Mouse (Mus musculus) liver, embryonic 13.5 days (tissue): ENCODE measurements around the gene Cpox. TPM values are rescaled to one million over a fixed set of nuclear protein-coding genes. Genes with fewer than 3 reads are reported as not detected.

Source experiments
- ATAC-seq: fragments of 200-750 bp; cut with Nextera tagmentation; 2 replicates; pipeline ENCODE4 v1.8.0; 2017; ENCODE audit warnings: low read depth, mild to moderate bottlenecking, moderate number of reproducible peaks, moderate library complexity
- DNase-seq: peaks from one replicate; pipeline ENCODE4 v3.0.0; 2022
- H3K27ac ChIP-seq: fragments of 300-500 bp; sonication (generic); 2 replicates; pipeline ENCODE4 v1.5.1; 2015; ENCODE audit warnings: moderate library complexity, mild to moderate bottlenecking, inconsistent platforms
- H3K27me3 ChIP-seq: fragments of 300-500 bp; sonication (generic); 2 replicates; pipeline ENCODE4 v1.6.1; 2015; ENCODE audit warnings: mild to moderate bottlenecking, inconsistent platforms
- H3K36me3 ChIP-seq: fragments of 300-500 bp; sonication (generic); 2 replicates; pipeline ENCODE4 v1.6.1; 2015; ENCODE audit warnings: mild to moderate bottlenecking, inconsistent platforms
- H3K4me1 ChIP-seq: fragments of 300-500 bp; sonication (generic); replicated peaks from 2 replicates; pipeline ENCODE4 v1.6.1; 2015; ENCODE audit warnings: inconsistent platforms
- H3K4me2 ChIP-seq: fragments of 300-500 bp; sonication (generic); 2 replicates; pipeline ENCODE4 v1.6.1; 2015; ENCODE audit warnings: inconsistent platforms, mild to moderate bottlenecking, moderate library complexity
- H3K4me3 ChIP-seq: fragments of 300-500 bp; sonication (generic); replicated peaks from 2 replicates; pipeline ENCODE4 v1.5.1; 2015; ENCODE audit warnings: mild to moderate bottlenecking, inconsistent platforms
- H3K9ac ChIP-seq: fragments of 300-500 bp; sonication (generic); 2 replicates; pipeline ENCODE4 v1.6.1; 2015; ENCODE audit warnings: mild to moderate bottlenecking, inconsistent platforms
- H3K9me3 ChIP-seq: fragments of 300-500 bp; sonication (generic); replicated peaks from 2 replicates; pipeline ENCODE4 v1.6.1; 2016; ENCODE audit warnings: inconsistent platforms
- WGBS: fragments of 180-500 bp; shearing (Covaris S2); methylation state at CpG from one replicate; pipeline ENCODE4 v1.1.7; 2015; ENCODE audit not compliant: insufficient replicate concordance; 5-methylcytosine and 5-hydroxymethylcytosine counted together
- polyA plus RNA-seq: library from polyadenylated mRNA; unstranded; fragments of >200 nt; fragmentation: Nextera tagmentation; extraction: Ambion mirVana; gene quantifications from 2 replicates; pipeline ENCODE4 v1.2.1, GENCODE M21; 2015

The Cpox gene
- polyA plus RNA-seq, 1 experiment from 2014 or later, result 422 TPM

DNA sequence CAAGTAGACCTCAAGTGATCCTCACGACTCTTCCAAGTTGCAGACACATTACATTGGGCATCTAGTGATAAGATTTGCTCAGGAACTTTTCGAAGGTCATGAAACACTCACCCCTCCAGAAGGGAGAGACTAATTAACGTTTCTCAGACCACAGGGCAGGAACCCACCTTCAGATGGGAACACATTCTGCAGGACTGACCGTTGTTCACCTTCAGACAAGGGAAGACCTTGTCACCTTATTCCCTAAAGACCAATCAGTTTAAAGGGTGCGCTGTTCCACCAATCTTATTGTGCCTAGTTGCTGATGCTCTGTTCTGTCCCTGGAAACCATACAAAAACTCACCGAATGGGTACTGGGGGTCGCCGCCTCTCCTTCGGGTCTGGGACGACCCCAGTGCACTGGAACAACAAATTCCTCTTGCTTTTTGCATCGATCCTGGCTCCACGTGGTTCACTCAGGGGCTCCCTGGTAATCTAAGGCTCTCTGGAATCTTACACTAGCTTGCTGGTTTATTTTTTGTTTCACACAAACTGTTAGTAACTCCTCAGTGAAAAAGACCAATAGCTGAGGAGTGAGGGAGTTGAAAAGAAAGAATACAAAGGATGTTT lies 30.8 kb downstream of the Cpox start:
- H3K36me3 ChIP-seq, result no peaks in the 10 kb centered on the region
- H3K4me3 ChIP-seq, result no peak overlapping the region
- no peaks in the 10 kb centered on the region for H3K27me3 ChIP-seq
- no peaks in the 10 kb centered on the region for H3K4me1 ChIP-seq
- ATAC-seq, result no peak
- H3K27ac ChIP-seq, result no peak overlapping the region
- WGBS, result 64% methylated on average over 12 of the region's 12 CpGs
- no peaks in the 10 kb centered on the region for H3K9me3 ChIP-seq
- no peak overlapping the region for H3K4me2 ChIP-seq
- no peak for DNase-seq
- no peak overlapping the region for H3K9ac ChIP-seq

DNA sequence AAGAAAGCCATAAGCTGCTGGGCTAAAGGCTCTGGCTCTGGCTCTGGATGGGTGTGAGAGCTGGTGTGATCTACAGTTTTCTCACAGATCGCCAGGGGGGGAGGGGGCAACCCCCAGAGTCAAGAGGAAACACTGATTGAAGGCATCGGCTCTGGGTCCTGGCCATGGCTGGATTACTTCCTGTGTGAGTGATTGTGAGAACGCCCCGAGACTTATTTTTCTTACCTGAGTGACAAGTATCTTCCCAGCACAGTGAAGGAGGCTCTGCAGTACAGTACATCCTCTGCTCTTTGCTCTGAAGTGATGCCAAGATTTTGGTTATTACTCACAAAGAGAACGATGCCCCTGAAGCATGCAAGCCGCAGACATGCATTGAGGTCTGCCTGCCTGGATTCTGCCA lies 31.7 kb downstream of the Cpox start:
- DNase-seq, result no peak
- H3K4me3 ChIP-seq, result no peak overlapping the region
- ATAC-seq, result no peak
- no peak overlapping the region for H3K27ac ChIP-seq
- H3K4me2 ChIP-seq, result no peak overlapping the region
- H3K4me1 ChIP-seq, result no peaks in the 10 kb centered on the region
- no peak overlapping the region for H3K9ac ChIP-seq
- no peaks in the 10 kb centered on the region for H3K9me3 ChIP-seq
- 39% methylated on average over 6 of the region's 6 CpGs for WGBS
- H3K36me3 ChIP-seq, result no peaks in the 10 kb centered on the region
- no peaks in the 10 kb centered on the region for H3K27me3 ChIP-seq

DNA sequence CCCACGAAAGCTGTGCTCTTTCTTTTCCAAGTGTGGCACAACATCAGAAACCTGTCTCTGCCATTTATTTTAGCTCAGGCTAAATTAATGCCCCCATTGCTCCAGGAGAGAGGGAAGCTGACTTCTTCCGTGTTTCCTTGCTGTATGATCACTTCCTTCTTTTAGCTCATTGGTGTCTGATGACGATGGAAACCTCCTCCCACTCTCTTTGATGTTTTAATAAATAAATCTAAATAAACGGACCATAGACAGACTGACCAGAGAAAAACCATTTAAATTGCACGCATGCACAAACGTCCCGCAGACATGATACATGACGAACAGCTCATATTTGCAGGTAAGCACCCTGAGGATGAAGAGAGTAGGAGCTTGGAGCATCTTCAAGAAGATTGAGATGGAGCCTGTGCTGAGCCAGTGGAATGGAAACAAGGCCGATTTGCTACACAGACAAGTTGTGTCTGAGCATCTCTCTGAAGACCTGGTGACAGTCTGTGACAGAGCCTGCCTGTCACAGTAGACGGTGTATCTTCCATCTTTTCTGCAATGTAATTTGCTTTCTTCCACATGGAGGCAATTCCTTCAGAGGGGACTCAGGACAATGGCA lies 32.3 kb downstream of the Cpox start:
- DNase-seq (no peak), ATAC-seq (no peak)
- Histone ChIP-seq H3K4me2 (no peak overlapping the region), H3K27me3 (no peaks in the 10 kb centered on the region), H3K9me3 (no peaks in the 10 kb centered on the region), H3K4me3 (no peak overlapping the region), H3K27ac (no peak overlapping the region), H3K36me3 (no peaks in the 10 kb centered on the region), H3K9ac (no peak overlapping the region), H3K4me1 (no peaks in the 10 kb centered on the region)
- WGBS, result 64% methylated on average over 10 of the region's 10 CpGs

DNA sequence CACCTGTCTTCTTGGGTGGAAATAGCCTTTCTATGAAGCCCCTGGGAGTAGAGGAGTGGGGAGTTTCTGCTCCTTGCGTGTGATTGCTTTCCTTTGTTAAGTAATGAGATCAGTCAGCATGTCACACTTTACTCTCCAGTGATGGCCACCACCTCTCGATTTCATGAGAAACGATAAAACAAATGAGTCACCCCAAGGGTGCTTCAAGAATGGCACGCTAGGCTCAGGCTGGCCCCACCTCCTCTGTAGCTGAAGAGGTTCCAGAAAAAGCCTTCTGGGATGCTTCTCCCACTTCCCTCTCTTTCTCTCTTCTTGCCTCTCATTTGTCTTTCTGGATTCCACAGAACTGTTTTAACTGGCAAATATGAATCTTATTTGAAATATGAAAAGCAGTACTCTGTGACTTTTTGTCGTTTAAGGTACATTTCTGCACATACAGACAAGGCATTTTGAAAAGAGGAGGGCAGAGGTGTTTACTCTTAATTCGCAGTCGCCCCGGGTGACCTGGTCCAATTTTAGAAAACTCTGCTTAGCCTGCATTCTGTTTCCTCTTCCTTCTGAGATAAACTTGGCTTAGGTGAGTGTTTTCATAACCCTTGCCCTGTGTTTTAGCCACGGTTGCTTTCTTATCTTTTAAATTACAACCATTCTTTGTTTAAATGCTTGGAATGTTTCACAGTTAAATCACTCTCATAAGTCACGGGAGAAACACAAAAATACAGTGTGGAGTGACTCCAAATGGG lies 33.5 kb downstream of the Cpox start:
- Histone ChIP-seq H3K4me2 (no peak overlapping the region), H3K36me3 (no peaks in the 10 kb centered on the region), H3K9ac (no peak overlapping the region), H3K27me3 (no peaks in the 10 kb centered on the region), H3K9me3 (no peaks in the 10 kb centered on the region), H3K27ac (no peak overlapping the region), H3K4me1 (0 out of 2 replicates have a peak, but pooled peaks cover under 1% of the 10 kb centered on the region), H3K4me3 (no peak overlapping the region)
- no peak for DNase-seq
- 27% methylated on average over 10 of the region's 10 CpGs for WGBS
- ATAC-seq, result no peak

DNA sequence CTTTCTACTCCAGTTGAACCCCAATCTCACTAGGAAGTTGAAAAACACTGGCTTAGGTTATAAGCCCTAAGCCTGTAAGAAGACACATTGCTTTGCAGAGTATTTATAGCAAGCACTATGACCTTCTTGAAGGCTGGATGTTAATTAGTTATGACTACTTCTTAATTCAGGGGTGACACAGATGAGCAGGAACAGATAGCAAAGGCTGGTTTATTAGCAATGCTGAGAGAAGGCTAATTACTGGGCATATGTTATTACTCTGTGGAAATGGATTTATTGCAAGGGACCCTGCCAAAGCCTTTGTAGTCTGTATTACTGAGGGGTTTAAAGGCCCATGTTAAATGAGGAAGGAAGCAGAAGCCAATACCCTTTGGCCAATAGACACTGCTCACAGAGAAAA lies 34.9 kb downstream of the Cpox start:
- ATAC-seq, result no peak

DNA sequence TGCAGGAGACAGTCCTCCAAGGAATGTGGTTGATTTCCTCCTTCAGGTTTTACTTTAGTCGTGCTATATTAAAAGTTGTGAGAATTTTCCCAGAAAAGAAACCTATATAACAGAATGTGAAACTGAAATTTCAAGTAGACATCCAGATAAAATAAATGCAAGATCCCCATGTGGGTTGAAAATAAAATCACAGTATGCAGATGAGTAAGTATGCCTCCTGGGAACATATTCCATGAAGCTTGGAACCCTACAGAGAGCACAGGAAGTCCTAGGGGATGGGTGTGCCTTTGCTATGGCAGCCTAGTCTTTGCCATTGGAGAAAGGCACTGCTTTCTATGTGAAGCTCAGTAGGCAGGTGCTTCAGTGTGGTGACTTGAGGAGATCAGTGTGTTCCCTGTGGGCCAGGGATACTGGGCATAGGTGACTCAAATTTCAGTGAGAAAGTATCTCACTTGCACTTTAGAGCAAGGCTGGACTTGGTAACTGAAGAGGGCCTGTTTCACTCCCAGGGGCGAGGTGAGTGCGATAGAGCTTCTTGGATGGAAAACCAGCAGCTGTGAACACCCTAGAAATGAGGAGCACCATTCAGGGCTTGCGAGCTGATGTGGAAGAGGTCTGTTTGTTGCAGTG lies 37.3 kb downstream of the Cpox start:
- Histone ChIP-seq H3K27me3 (no peaks in the 10 kb centered on the region), H3K4me3 (no peak overlapping the region), H3K9me3 (no peaks in the 10 kb centered on the region), H3K36me3 (no peaks in the 10 kb centered on the region), H3K4me1 (0 out of 2 replicates have a peak, but pooled peaks cover 4% of the 10 kb centered on the region), H3K27ac (no peak overlapping the region), H3K9ac (no peak overlapping the region), H3K4me2 (no peak overlapping the region)
- DNase-seq (no peak), ATAC-seq (no peak)
- WGBS, result 83% methylated on average over 4 of the region's 4 CpGs

More for the DNA sequence above, 34.9 kb downstream of the Cpox start:
- 0 out of 2 replicates have a peak, but pooled peaks cover 4% of the 10 kb centered on the region for H3K4me1 ChIP-seq
- H3K4me3 ChIP-seq, result no peak overlapping the region
- no peak overlapping the region for H3K9ac ChIP-seq
- H3K27me3 ChIP-seq, result no peaks in the 10 kb centered on the region
- no peak overlapping the region for H3K4me2 ChIP-seq
- H3K27ac ChIP-seq, result no peak overlapping the region
- H3K9me3 ChIP-seq, result no peaks in the 10 kb centered on the region
- no peak for DNase-seq
- H3K36me3 ChIP-seq, result no peaks in the 10 kb centered on the region

DNA sequence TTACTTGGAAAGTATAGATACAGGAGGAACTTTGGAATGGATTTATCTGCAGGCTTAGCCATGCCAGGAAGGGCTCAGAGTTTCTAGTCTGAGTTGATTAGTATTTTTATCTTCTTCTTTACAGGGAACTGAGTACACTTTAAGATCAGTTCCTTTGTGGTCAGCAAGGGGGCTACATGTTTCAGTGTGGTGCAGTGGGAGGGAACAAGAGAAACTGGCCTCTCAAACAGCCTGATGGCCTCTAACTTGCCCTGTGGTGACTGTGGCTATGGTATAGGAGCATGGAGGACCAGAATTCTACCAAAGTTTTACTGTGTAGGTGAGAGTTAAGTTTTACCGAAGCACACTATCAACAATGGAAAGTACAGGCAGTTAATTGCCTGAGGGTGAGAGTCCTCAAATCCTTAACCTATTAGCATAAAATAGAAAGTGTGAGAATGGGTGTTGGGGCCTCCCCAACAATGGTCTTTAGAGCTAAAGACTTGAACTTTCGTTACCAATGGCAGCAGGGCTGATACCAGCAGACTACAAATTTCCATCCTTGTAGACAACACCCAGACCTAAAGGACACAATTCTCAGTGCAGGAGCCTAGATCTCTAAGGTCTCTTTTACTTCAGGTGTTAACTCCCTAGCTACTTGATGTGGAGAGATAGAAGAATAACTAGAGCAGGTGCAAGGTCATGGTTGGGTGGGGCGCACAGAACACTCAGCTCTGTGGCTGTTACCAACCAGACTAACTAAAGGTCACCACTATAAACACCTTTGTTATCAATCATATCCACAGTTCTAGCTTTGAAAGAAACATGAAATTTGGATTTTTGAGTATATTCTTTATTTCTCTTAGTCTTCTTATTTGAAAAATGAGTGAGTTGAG lies 38.7 kb downstream of the Cpox start:
- H3K27ac ChIP-seq, result no peak overlapping the region
- WGBS, result 73% methylated on average over 3 of the region's 3 CpGs
- 0 out of 2 replicates have a peak, but pooled peaks cover 4% of the 10 kb centered on the region for H3K4me1 ChIP-seq
- H3K36me3 ChIP-seq, result no peaks in the 10 kb centered on the region
- H3K9me3 ChIP-seq, result no peaks in the 10 kb centered on the region
- H3K4me2 ChIP-seq, result no peak overlapping the region
- no peak for ATAC-seq
- H3K9ac ChIP-seq, result no peak overlapping the region
- no peak for DNase-seq
- no peak overlapping the region for H3K4me3 ChIP-seq
- H3K27me3 ChIP-seq, result no peaks in the 10 kb centered on the region

DNA sequence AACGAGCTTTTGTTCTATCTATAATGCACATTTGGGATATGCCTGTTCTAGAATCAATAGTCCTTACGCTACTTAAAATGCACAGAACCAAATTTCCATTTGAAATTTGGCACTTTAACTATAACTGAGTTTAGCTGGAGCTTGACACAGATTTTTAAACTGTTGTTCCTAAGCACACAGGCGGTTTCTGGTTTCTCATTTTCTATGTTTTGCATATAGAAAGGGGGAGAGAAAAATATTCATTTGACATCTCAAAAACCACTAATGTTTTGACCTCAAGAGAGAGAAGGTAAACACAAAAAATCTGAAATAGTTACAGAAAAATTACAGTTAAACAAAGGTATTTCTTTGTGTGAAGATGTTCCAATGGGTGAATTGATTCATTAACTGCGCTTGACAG lies 39.4 kb downstream of the Cpox start:
- H3K4me3 ChIP-seq, result no peak overlapping the region
- no peaks in the 10 kb centered on the region for H3K27me3 ChIP-seq
- no peak overlapping the region for H3K4me2 ChIP-seq
- DNase-seq (no peak), ATAC-seq (no peak)
- no peaks in the 10 kb centered on the region for H3K36me3 ChIP-seq
- no peak overlapping the region for H3K27ac ChIP-seq
- 73% methylated on average over 4 of the region's 4 CpGs for WGBS
- no peaks in the 10 kb centered on the region for H3K9me3 ChIP-seq
- H3K4me1 ChIP-seq, result 0 out of 2 replicates have a peak, but pooled peaks cover 4% of the 10 kb centered on the region
- no peak overlapping the region for H3K9ac ChIP-seq

DNA sequence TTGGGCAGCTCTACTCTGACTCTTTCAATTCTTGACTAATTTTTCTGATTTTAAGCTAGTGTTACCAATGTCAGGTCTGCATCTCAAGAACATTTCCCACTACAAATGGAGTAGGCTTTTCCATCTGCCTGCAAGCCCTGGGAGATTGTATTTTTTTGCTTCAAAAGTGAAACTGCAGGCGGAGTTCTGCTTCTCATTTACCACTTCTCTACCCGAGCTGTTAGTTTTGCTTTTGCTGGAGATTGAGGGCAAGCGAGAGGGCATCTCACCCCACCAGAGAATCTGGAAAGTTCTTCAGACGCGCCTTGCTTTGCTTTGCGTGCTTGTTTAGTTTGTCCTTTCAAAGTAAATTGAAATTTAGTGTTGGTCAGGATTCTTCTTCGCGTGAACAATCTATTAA lies 42.1 kb downstream of the Cpox start:
- Histone ChIP-seq H3K36me3 (no peaks in the 10 kb centered on the region), H3K4me1 (0 out of 2 replicates have a peak, but pooled peaks cover 4% of the 10 kb centered on the region), H3K27me3 (no peaks in the 10 kb centered on the region), H3K9me3 (no peaks in the 10 kb centered on the region), H3K9ac (no peak overlapping the region), H3K27ac (no peak overlapping the region), H3K4me2 (no peak overlapping the region), H3K4me3 (no peak overlapping the region)
- DNase-seq (no peak), ATAC-seq (no peak)
- WGBS, result 65% methylated on average over 8 of the region's 8 CpGs

DNA sequence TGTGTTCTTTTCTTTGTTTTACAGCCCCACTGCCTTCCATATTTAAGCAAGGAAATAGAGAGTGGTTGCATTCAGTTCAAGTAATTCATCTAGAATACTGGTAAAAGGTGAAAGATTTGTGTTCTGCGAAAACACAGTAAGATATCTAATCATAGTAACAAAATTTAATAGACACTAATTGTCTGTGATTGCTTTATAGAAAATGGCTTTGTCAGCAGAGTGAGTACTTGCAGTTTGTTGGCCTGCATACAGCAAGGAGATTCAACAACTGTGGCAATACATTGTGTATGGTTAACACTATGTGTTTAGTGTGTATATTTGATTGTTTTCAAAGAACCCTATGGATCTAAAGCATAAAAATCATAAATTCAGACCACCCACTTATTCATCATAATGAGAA lies 43.0 kb downstream of the Cpox start:
- Histone ChIP-seq H3K9ac (no peak overlapping the region), H3K27ac (no peak overlapping the region), H3K36me3 (no peaks in the 10 kb centered on the region), H3K27me3 (no peaks in the 10 kb centered on the region), H3K4me2 (no peak overlapping the region), H3K4me1 (0 out of 2 replicates have a peak, but pooled peaks cover 4% of the 10 kb centered on the region), H3K9me3 (no peaks in the 10 kb centered on the region), H3K4me3 (no peak overlapping the region)
- DNase-seq (no peak), ATAC-seq (no peak)
- 76% methylated on average over 1 of the region's 1 CpGs for WGBS

DNA sequence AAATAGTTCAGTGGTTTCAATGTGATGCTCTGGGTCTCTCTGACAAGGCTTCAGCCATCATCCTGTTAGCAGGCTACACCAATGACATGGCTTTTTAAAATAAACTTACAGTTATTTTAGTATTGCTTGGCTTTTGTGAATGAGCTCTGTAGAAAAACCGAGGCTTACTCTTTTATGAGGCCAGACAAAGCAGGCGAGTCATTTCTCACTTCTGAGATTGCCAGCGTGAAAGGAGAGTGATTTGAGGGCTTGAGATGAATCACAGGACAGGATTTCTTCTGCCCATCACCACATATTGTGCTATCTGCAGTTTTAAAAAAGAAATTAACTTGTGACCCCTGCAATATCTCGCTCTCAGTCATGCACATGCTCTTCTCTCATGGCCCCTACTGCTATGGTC lies 44.9 kb downstream of the Cpox start:
- DNase-seq (no peak), ATAC-seq (no peak)
- Histone ChIP-seq H3K4me1 (no peaks in the 10 kb centered on the region), H3K9ac (no peak overlapping the region), H3K4me2 (no peak overlapping the region), H3K4me3 (no peak overlapping the region), H3K36me3 (no peaks in the 10 kb centered on the region), H3K9me3 (no peaks in the 10 kb centered on the region), H3K27me3 (no peaks in the 10 kb centered on the region), H3K27ac (no peak overlapping the region)
- 52% methylated on average over 4 of the region's 4 CpGs for WGBS
